Mouse (Mus musculus) testis, postnatal 14 days (tissue): ENCODE data around the gene Il12a.

ENCODE experiments used
- DNase-seq: peaks from one replicate; pipeline ENCODE4 v3.0.0; 2021; ENCODE audit warnings: low spot score

Gene Il12a

GRCm38 (mm10) chr3:68686852-68687560, 3.4 kb upstream of the Il12a start:
- no peak for DNase-seq

GRCm38 (mm10) chr3:68689346-68689745, 1.1 kb upstream of the Il12a start:
- no peak for DNase-seq

GRCm38 (mm10) chr3:68691100-68691778, 795 bp downstream of the Il12a start:
- no peak for DNase-seq

GRCm38 (mm10) chr3:68691938-68692599, 1.6 kb downstream of the Il12a start:
- no peak for DNase-seq

- DNase-seq: no peak
These were observed 2.3 kb downstream of the Il12a start for GRCm38 (mm10) chr3:68692600-68693225.

- peak; percentile 46 for DNase-seq
These were observed 3.1 kb downstream of the Il12a start for GRCm38 (mm10) chr3:68693441-68694048.

- no peak for DNase-seq
These were observed 4.9 kb downstream of the Il12a start for GRCm38 (mm10) chr3:68695321-68695720.

- DNase-seq: no peak
These were observed 6.2 kb downstream of the Il12a start for GRCm38 (mm10) chr3:68696495-68697200.

- no peak for DNase-seq
These were observed 8.2 kb downstream of the Il12a start for GRCm38 (mm10) chr3:68698601-68699000.

GRCm38 (mm10) chr3:68700091-68700490, 9.6 kb downstream of the Il12a start:
- DNase-seq: no peak

GRCm38 (mm10) chr3:68706307-68706706, 15.9 kb downstream of the Il12a start:
- DNase-seq: no peak

- DNase-seq: no peak
These were observed 17.8 kb downstream of the Il12a start for GRCm38 (mm10) chr3:68708230-68708629.

GRCm38 (mm10) chr3:68709198-68709797, 18.9 kb downstream of the Il12a start:
- peak; percentile 39 for DNase-seq

GRCm38 (mm10) chr3:68710436-68710835, 20.0 kb downstream of the Il12a start:
- DNase-seq: no peak

- no peak for DNase-seq
These were observed 21.1 kb downstream of the Il12a start for GRCm38 (mm10) chr3:68711510-68711909.

GRCm38 (mm10) chr3:68713550-68713949, 23.1 kb downstream of the Il12a start:
- DNase-seq: no peak

- peak; percentile 37 for DNase-seq
These were observed 26.9 kb downstream of the Il12a start for GRCm38 (mm10) chr3:68717346-68717745.

- DNase-seq: no peak
These were observed 28.9 kb downstream of the Il12a start for GRCm38 (mm10) chr3:68719229-68719819.

GRCm38 (mm10) chr3:68720258-68720657, 29.8 kb downstream of the Il12a start:
- DNase-seq: no peak

GRCm38 (mm10) chr3:68741955-68742354, 51.5 kb downstream of the Il12a start:
- no peak for DNase-seq
